Mouse (Mus musculus): Measurements from ENCODE around the gene Slc25a35. TPM values are rescaled to one million over a fixed set of nuclear protein-coding genes. Genes with fewer than 3 reads are reported as not detected.
A peak's percentile ranks its signal among the peaks of the same experiment; 100 is the strongest.

Gene Slc25a35
- polyA plus RNA-seq, 1 experiment from 2014 or later: 3.3 TPM

Small RNA genes lying within 50 kb of the gene (microRNA-seq; reads per million reads assigned to microRNA genes)
- 3.6 reads per million, percentile 12 among the genes with 10 or more reads in this experiment for gene Mir3062

Other genes starting within 250 kb of the Slc25a35 start
- gene Ndel1, start 96.3 kb upstream of the Slc25a35 start, polyA plus RNA-seq (2015; fragmentation: Nextera tagmentation; extraction: Ambion mirVana): 73.5 and 83.8 TPM in 2 replicates
- 0.06 and 0.13 TPM in 2 replicates for gene Rnf222, start 79.6 kb upstream of the Slc25a35 start, polyA plus RNA-seq (2015; fragmentation: Nextera tagmentation; extraction: Ambion mirVana)
- 880 and 951 TPM in 2 replicates for gene Rpl26, start 66.5 kb upstream of the Slc25a35 start, polyA plus RNA-seq (2015; fragmentation: Nextera tagmentation; extraction: Ambion mirVana)
- not detected in 2 replicates for gene Odf4, start 41.0 kb upstream of the Slc25a35 start, polyA plus RNA-seq (2015; fragmentation: Nextera tagmentation; extraction: Ambion mirVana)
- gene Arhgef15, start 10.7 kb upstream of the Slc25a35 start, polyA plus RNA-seq (2015; fragmentation: Nextera tagmentation; extraction: Ambion mirVana): 28.3 and 28.9 TPM in 2 replicates
- gene Rangrf, start 7.1 kb downstream of the Slc25a35 start, polyA plus RNA-seq (2015; fragmentation: Nextera tagmentation; extraction: Ambion mirVana): 36.7 and 40.3 TPM in 2 replicates
- gene Pfas, start 40.3 kb downstream of the Slc25a35 start, polyA plus RNA-seq (2015; fragmentation: Nextera tagmentation; extraction: Ambion mirVana): 26.2 and 27.0 TPM in 2 replicates
- 47.6 and 53.3 TPM in 2 replicates for gene Ctc1, start 47.8 kb downstream of the Slc25a35 start, polyA plus RNA-seq (2015; fragmentation: Nextera tagmentation; extraction: Ambion mirVana)
- gene Aurkb, start 77.5 kb downstream of the Slc25a35 start, polyA plus RNA-seq (2015; fragmentation: Nextera tagmentation; extraction: Ambion mirVana): 183 and 189 TPM in 2 replicates
- gene Borcs6, start 91.6 kb downstream of the Slc25a35 start, polyA plus RNA-seq (2015; fragmentation: Nextera tagmentation; extraction: Ambion mirVana): 7.2 and 8.6 TPM in 2 replicates
- gene Tmem107, start 102.7 kb downstream of the Slc25a35 start, polyA plus RNA-seq (2015; fragmentation: Nextera tagmentation; extraction: Ambion mirVana): 101 and 104 TPM in 2 replicates
- 80.6 and 85.2 TPM in 2 replicates for gene Vamp2, start 120.4 kb downstream of the Slc25a35 start, polyA plus RNA-seq (2015; fragmentation: Nextera tagmentation; extraction: Ambion mirVana)
- gene Per1, start 127.1 kb downstream of the Slc25a35 start, polyA plus RNA-seq (2015; fragmentation: Nextera tagmentation; extraction: Ambion mirVana): 31.1 and 32.4 TPM in 2 replicates
- gene Hes7, start 152.3 kb downstream of the Slc25a35 start, polyA plus RNA-seq (2015; fragmentation: Nextera tagmentation; extraction: Ambion mirVana): 0.38 and 0.43 TPM in 2 replicates
- gene 9130213A22Rik, start 154.5 kb downstream of the Slc25a35 start, polyA plus RNA-seq (2015; fragmentation: Nextera tagmentation; extraction: Ambion mirVana): 0.36 and 0.44 TPM in 2 replicates
- gene Aloxe3, start 157.8 kb downstream of the Slc25a35 start, polyA plus RNA-seq (2015; fragmentation: Nextera tagmentation; extraction: Ambion mirVana): 0.24 and 0.31 TPM in 2 replicates
- gene Alox12b, start 188.9 kb downstream of the Slc25a35 start, polyA plus RNA-seq (2015; fragmentation: Nextera tagmentation; extraction: Ambion mirVana): 0.33 TPM in 1 of 2 replicates, not detected in the other
- gene Alox8, start 229.7 kb downstream of the Slc25a35 start, polyA plus RNA-seq (2015; fragmentation: Nextera tagmentation; extraction: Ambion mirVana): 0.43 and 0.44 TPM in 2 replicates